Mouse (Mus musculus): Measurements from ENCODE around the gene Arx.

The Arx gene

DNA sequence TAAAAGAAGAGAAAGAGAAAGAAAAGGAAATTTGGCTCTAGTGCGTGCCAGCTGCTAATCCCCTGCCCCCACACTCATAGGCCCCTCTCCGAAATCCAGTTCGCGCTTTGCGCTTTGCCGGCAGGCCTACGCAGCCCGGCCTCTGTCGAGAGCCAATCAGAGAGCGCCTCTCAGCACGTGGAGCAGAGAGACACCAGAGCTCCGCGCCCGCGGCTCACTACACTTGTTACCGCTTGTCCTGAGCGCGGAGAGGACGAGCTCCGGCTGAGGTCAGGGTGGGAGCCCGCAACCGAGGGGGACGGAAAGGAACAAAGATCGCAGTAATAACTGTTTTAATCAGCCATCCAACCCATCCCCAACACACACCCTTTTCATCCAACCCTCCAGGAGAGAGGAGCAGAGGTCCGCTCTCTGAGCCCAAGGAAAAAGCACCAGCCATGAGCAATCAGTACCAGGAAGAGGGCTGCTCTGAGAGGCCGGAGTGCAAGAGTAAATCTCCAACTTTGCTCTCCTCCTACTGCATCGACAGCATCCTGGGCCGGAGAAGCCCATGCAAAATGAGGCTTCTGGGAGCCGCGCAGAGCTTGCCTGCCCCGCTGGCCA is at the start of gene Arx:
Gene Arx (plus strand): TSS at position 155 of the 603 bp plus-strand sequence.
- peak; percentile 40 for DNase-seq

DNA sequence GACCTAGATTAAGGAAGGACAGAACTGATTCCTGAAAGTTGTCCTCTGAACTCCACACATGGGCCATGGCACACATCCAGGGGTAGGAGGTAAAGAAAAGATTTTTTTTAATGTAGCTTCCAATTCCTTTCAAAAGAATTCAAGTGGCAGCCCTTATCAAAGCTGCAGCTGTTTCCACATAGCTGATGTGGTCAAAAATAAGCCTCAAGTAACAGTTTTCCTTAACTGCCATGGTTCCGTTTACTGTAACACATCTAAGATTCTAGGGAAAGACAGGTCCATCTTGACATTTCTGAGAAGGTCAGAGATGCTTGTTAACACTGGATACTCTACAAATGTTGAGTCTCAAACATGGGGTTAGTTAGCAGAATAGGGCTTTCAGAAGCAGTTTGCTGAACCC is 34.9 kb upstream of the Arx start:
- DNase-seq, result no peak

GRCm38 (mm10) chrX:93275689-93276088 is 10.6 kb upstream of the Arx start:
- DNase-seq, result no peak

DNA sequence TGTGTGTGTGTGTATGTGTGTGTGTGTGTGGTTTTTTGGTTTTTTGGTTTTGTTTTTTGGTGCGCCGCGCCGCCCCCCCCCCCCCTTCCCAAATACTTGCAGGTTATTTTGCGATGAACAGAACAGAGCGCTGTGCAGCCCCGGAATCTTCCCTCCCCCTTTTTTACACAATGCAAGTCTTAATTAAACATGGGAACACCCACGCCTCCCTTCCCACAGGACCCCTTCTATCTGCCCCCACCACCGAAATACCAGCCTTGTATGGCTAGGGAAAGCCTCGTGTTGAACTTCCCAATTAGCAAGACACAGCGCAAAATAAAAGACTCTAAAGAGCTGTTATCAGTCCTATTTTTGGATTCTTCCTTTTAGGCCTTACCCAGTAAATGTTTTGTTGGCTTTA is 6.3 kb upstream of the Arx start:
- no peak for DNase-seq

DNA sequence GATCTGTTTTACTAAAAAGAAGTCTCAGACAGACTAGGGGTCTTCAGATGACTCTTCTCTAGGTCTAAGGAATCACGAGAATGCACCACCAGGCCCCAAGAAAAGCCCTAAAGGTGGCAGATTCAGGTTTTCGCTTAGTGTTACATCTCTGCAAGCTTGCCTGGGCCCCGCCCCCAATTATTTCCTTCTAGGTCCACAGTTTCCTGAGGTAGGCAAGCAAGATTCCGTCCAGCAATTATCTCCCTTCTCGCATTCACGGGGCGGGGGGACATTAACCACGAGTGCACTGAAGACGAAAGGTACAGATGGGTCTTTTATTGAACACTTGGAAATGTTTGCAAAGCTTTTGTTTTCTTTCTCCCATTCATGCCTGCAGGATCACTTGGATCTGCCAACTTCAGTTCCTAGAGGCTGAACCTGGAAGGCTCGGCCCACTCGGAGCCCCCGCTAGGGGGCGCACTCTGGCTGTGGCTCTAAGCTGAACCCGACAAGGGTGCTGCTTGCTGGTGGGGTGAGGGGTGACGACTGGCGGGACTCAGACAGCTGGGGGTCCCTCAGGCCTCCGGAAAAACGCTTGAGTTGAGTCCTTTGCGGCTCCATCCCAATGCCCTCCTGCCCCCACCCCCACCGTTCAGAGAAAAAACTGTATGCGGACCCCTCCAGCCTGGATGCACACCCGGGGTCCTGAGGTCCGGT is 5.1 kb upstream of the Arx start:
- DNase-seq, result peak; percentile 55

DNA sequence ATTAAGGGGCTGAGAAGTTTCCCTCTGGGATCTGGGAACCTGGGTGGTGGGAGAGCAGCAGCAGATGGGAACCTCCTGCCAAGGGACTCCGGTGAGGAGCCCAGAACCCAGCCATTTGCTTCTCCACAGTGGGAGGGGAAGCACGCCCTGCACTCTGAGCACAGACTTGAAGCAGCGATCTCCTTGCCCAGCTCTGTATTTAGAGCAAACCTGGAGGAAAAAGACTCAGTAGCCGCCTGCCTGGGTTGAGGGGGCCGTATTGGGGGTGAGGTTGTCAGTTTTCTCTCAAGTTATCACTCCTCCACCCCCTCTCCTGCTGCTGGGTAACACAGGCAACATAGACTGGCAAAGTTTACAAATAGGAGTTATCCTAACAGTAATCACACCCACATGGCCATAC is 4.5 kb upstream of the Arx start:
- no peak for DNase-seq

GRCm38 (mm10) chrX:93285091-93285490 is 1.2 kb upstream of the Arx start:
- no peak for DNase-seq

GRCm38 (mm10) chrX:93288339-93288738 is 2.1 kb downstream of the Arx start:
- DNase-seq, result no peak

DNA sequence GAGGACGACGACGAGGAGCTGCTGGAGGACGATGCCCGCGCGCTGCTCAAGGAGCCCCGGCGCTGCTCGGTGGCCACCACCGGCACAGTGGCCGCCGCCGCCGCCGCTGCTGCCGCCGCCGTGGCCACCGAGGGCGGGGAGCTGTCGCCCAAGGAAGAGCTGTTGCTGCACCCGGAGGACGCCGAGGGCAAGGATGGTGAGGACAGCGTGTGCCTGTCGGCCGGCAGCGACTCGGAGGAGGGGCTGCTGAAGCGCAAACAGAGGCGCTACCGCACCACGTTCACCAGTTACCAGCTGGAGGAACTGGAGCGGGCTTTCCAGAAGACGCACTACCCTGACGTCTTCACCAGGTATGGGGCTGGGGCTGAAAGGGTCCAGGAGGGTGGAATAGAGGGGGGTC is 2.8 kb downstream of the Arx start:
- no peak for DNase-seq

GRCm38 (mm10) chrX:93289851-93290380 is 3.7 kb downstream of the Arx start:
- no peak for DNase-seq

DNA sequence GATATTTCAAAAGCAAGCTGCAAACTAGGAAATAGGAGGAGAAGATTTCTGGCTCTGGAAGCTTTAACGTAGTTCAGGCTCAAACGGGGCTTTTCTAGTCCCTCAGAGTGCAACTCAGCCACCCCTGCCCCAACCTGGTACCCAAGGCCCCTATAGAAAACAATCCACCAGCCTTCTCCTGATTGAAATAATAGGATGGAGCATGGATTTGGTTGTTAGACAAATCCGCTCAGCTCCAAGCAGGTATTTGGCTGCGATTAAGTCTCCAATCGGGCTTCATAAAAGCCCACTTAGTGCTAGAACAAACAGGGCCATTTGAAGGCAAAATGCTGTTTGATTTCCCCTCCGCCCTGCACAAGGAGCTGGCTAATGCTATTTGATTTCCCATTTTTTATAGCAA is 5.8 kb downstream of the Arx start:
- DNase-seq, result no peak

DNA sequence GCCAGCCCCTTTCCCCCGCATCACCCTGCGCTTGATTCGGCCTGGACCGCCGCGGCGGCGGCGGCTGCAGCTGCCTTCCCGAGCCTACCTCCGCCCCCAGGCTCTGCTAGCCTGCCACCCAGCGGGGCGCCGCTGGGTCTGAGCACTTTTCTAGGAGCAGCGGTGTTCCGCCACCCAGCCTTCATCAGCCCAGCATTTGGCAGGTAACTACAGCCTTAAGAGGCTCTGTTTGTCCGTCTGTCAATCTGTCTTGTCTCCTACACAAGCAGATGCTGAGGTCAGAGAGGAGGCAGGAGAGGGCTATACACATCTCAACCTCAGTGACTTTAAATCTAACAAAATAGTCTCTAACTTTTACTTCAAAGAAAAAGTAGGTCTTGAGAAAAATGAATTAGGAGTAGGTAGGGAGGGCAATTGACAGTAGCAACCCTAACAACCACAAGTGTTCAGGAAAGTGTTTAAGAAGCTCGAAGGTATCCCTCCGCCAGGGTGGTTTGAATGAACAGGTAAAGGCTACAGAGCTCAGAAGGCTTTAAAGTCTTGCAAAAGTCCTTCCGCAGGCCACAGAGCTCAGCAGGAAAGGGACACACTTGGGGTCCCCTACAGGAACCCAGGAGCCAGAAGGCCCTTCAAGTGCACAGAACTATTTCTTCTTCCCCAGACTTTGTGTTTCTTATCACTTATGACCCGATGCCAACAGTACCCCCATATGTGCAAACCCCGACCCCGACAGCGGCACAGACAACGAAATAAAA is 8.7 kb downstream of the Arx start:
- DNase-seq, result no peak

DNA sequence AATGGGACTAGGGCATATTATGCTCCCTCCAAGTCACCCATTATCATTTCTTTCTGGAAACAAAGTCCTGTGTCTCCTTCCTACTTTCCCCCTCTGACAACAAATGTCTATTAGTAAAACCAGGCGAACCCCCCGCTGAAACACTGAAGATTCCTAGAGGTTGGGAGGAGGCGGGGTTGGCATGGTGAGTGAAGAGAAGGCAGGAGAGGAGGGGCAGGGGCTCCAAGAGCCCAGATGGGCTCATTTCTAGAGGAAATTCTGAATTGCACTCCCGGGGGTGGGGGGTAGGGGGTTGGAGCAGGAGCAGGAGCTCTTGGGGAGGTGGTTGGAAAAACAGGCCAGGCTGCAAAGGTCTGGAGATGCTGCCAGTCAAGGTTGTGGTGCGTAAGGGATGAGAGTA is 9.6 kb downstream of the Arx start:
- DNase-seq, result no peak

DNA sequence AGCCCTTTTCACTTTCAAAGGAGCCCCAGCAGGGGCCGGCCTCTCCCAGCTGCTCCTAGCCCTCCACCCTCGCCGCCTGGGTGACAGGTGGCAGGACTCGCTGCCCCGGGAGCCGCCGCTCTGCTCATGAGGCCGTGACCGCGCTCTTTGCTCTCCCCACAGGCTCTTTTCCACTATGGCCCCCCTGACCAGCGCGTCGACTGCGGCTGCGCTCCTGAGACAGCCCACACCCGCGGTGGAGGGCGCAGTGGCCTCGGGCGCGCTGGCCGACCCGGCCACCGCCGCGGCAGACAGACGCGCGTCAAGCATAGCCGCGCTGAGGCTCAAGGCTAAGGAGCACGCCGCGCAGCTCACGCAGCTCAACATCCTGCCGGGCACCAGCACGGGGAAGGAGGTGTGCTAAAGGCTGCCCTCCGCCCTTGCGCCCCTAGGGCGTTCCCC is 10.8 kb downstream of the Arx start:
- DNase-seq, result no peak

GRCm38 (mm10) chrX:93299046-93299626 is 12.9 kb downstream of the Arx start:
- DNase-seq, result no peak

GRCm38 (mm10) chrX:93299771-93300170 is 13.5 kb downstream of the Arx start:
- DNase-seq, result no peak

- no peak for DNase-seq
Observed at GRCm38 (mm10) chrX:93300183-93300815, 14.1 kb downstream of the Arx start.

DNA sequence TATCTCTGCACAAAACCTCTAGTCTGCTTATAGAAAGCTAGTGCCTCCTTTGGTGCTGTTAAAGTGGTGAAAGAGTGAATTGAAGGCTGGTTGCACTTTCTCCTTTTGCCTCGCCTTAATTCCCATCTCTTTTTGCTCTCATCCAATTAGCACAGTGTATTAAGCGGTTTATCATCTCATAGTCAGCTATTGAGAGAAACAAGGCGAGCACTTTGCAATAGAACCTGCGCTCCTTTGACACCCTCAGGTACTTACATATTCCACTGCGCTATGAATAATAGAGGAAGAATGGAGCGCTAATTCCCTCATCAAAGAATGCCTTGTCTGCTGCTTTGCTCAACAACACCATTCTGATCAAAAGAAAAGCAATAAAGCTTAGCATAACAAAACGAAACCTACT is 15.6 kb downstream of the Arx start:
- DNase-seq, result no peak

- DNase-seq, result no peak
Observed at GRCm38 (mm10) chrX:93305780-93306179, 19.5 kb downstream of the Arx start.

- DNase-seq, result no peak
Observed at GRCm38 (mm10) chrX:93317577-93317976, 31.3 kb downstream of the Arx start.

- no peak for DNase-seq
Observed at GRCm38 (mm10) chrX:93319979-93320378, 33.7 kb downstream of the Arx start.

DNA sequence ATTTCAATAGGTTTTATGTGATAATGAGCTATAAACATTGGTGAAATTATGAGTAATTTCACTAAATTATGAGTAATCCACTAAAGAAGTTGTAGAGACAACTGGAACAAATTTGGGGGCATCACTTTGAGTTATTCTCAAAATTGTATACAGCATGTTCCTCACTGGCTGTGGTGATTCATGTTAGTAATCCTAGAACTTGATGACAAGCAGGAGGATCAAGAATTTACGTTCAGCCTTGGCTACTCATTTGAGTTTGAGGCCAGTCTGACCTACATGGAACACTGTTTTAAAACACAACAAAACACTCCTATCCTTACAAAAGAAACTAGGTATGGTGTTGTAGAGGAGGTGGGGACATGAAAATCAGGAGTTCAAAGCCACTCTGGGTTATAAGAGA is 35.1 kb downstream of the Arx start:
- no peak for DNase-seq

Measured in lung, postnatal 14 days (tissue).